Mouse (Mus musculus): ENCODE measurements around the gene Birc2. TPM values are rescaled to one million over a fixed set of nuclear protein-coding genes. Genes with fewer than 3 reads are reported as not detected.

Gene Birc2
- total and polyA plus RNA-seq, 3 experiments = 29.6 to 33.0 TPM; not detected in 1

DNA sequence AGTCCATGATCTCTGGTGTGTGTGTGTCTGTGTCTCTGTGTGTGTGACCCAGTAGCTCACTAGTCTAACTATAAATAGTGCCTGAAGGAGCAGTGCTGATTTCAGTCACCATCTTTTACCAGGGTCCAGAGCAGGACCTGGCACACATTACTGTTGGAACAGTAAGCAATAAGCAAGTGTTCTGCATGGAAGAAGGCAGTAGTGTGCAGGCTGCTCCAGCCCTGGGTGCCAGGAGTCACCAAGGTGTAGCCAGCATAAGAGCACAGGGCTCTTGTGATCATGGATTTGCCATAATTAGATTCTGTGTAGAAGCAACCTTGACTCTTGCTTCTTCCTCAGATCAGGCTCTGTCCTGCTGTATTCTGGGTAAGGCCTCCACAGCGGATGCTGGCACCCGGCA is 64.5 kb downstream of the Birc2 start:
- Histone ChIP-seq H3K9ac (ENCODE audit: control insufficient read depth, low read depth, low read length, poor library complexity, severe bottlenecking) (no peak overlapping the region), H3K27ac (ENCODE audit: control insufficient read depth, low read depth, low read length) (no peak overlapping the region), H3K36me3 (ENCODE audit: control insufficient read depth in 1 of 2, insufficient read depth in 2 of 2, low read length in 2 of 2) (peaks cover 2 to 18% of the 10 kb centered on the region in 2 experiments), H3K9me3 (replicated peaks; ENCODE audit: insufficient read depth, low read length) (no peaks in the 10 kb centered on the region), H3K4me1 (ENCODE audit: control insufficient read depth in 1 of 2, insufficient read depth in 2 of 2, low read length in 2 of 2) (peaks cover 0 to 2% of the 10 kb centered on the region in 2 experiments; a peak in 1 of 4 replicates), H3K27me3 (ENCODE audit: control insufficient read depth in 1 of 2, insufficient read depth in 2 of 2, low read length in 2 of 2) (no peaks in the 10 kb centered on the region), H3K79me2 (ENCODE audit: control insufficient read depth, insufficient read depth, low read length, poor library complexity) (no peaks in the 10 kb centered on the region), H3K4me3 (ENCODE audit: control insufficient read depth in 1 of 2, insufficient read depth in 1 of 2, low read depth in 2 of 2, low read length in 2 of 2) (no peak overlapping the region)
- DNase-seq (ENCODE audit: low read depth, low spot score) = no peak
- TF ChIP-seq ZKSCAN1 (IDR thresholded peaks at IDR 0.05; ENCODE audit: low read depth, low read length) (no peak), ZNF384 (IDR thresholded peaks at IDR 0.05; ENCODE audit: low read depth, low read length) (no peak), NELFE (IDR thresholded peaks at IDR 0.05; ENCODE audit: low read depth, low read length) (no peak), ELF1 (IDR thresholded peaks at IDR 0.05; ENCODE audit: low read depth, low read length) (no peak), EP300 (IDR thresholded peaks at IDR 0.05; ENCODE audit: low read depth in 1 of 2, low read length in 2 of 2) (no peak), GABPA (IDR thresholded peaks at IDR 0.05; ENCODE audit: low read depth, low read length) (no peak), MAZ (IDR thresholded peaks at IDR 0.05; ENCODE audit: low read depth, low read length) (no peak)

DNA sequence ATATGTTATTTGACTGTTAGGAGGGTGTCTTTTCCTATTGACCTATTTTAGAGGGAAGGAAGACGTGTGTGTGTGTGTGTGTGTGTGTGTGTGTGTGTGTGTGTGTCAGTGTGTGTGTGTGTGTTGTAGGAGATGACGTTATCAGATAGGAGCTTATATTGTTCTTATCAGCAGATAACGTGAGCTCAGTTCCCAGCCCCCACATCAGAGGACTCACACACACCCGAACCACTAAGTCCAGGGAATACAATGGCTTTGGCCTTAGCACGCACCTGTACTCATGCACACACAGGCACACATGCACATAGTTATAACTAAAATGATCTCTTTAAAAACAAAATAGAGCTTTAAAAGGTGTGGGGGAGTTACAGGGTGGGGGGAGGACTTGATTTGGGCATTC is 67.4 kb downstream of the Birc2 start:
- Histone ChIP-seq H3K27ac (ENCODE audit: control insufficient read depth, low read depth, low read length) (no peak overlapping the region), H3K9me3 (replicated peaks; ENCODE audit: insufficient read depth, low read length) (no peaks in the 10 kb centered on the region), H3K79me2 (ENCODE audit: control insufficient read depth, insufficient read depth, low read length, poor library complexity) (peaks cover 16% of the 10 kb centered on the region), H3K9ac (ENCODE audit: control insufficient read depth, low read depth, low read length, poor library complexity, severe bottlenecking) (no peak overlapping the region), H3K4me1 (ENCODE audit: control insufficient read depth in 1 of 2, insufficient read depth in 2 of 2, low read length in 2 of 2) (peaks cover 10 to 17% of the 10 kb centered on the region in 2 experiments; a peak in 3 of 4 replicates), H3K4me3 (ENCODE audit: control insufficient read depth in 1 of 2, insufficient read depth in 1 of 2, low read depth in 2 of 2, low read length in 2 of 2) (no peak overlapping the region), H3K27me3 (ENCODE audit: control insufficient read depth in 1 of 2, insufficient read depth in 2 of 2, low read length in 2 of 2) (no peaks in the 10 kb centered on the region), H3K36me3 (ENCODE audit: control insufficient read depth in 1 of 2, insufficient read depth in 2 of 2, low read length in 2 of 2) (peaks cover 17 to 25% of the 10 kb centered on the region in 2 experiments)
- TF ChIP-seq NELFE (IDR thresholded peaks at IDR 0.05; ENCODE audit: low read depth, low read length) = no peak
- TF ChIP-seq USF2 (IDR thresholded peaks at IDR 0.05; ENCODE audit: borderline replicate concordance in 1 of 2, insufficient read depth in 1 of 2, low read depth in 1 of 2, low read length in 2 of 2) = no peak
- TF ChIP-seq BHLHE40 (IDR thresholded peaks at IDR 0.05; ENCODE audit: borderline replicate concordance, low read depth, low read length) = no peak
- TF ChIP-seq CHD2 (IDR thresholded peaks at IDR 0.05; ENCODE audit: low read length) = no peak
- TF ChIP-seq TAL1 (IDR thresholded peaks at IDR 0.05; ENCODE audit: low read length) = no peak
- TF ChIP-seq MXI1 (IDR thresholded peaks at IDR 0.05; ENCODE audit: low read depth, low read length) = no peak
- TF ChIP-seq RAD21 (IDR thresholded peaks at IDR 0.05; ENCODE audit: low read depth, low read length) = no peak
- no peak for TF ChIP-seq TBP (IDR thresholded peaks at IDR 0.05; ENCODE audit: low read depth, low read length)
- no peak for TF ChIP-seq HCFC1 (IDR thresholded peaks at IDR 0.05; ENCODE audit: low read depth, low read length)
- no peak for TF ChIP-seq MYC (IDR thresholded peaks at IDR 0.05; ENCODE audit: low read depth, low read length)
- DNase-seq (ENCODE audit: low read depth, low spot score) = no peak
